Mouse (Mus musculus) ES-E14 (cell line): ENCODE data around the gene Olfr1032.

Experiments used
- CHD2 ChIP-seq: IDR thresholded peaks from 2 replicates; pipeline ENCODE4 v1.6.1; 2014; ENCODE audit warnings: mild to moderate bottlenecking, low read depth, low read length, inconsistent platforms
- HCFC1 ChIP-seq: IDR thresholded peaks from 2 replicates; pipeline ENCODE4 v1.6.1; 2012; ENCODE audit warnings: low read length, inconsistent platforms, borderline replicate concordance; ENCODE audit not compliant: insufficient read depth
- MAFK ChIP-seq: IDR thresholded peaks from 2 replicates; pipeline ENCODE4 v1.6.1; 2014; ENCODE audit warnings: mild to moderate bottlenecking, low read depth, low read length, inconsistent platforms; ENCODE audit not compliant: insufficient read depth
- ZC3H11A ChIP-seq: IDR thresholded peaks from 2 replicates; pipeline ENCODE4 v1.6.1; 2012; ENCODE audit warnings: low read depth, mild to moderate bottlenecking, inconsistent platforms, low read length, borderline replicate concordance
- ZNF384 ChIP-seq: IDR thresholded peaks from 2 replicates; pipeline ENCODE4 v1.6.1; 2012; ENCODE audit warnings: low read depth, low read length, inconsistent platforms

GRCm38 (mm10) chr2:85990004-85990403 lies 15.3 kb upstream of the Olfr1032 start, which contains the start of gene Olfr1031:
- no peak for TF ChIP-seq ZNF384
- no peak for TF ChIP-seq MAFK
- TF ChIP-seq ZC3H11A, result no peak
- TF ChIP-seq HCFC1, result no peak
- no peak for TF ChIP-seq CHD2
